Mouse (Mus musculus) heart, postnatal 10 days (tissue): ENCODE data around the gene Icmt. TPM values are rescaled to one million over a fixed set of nuclear protein-coding genes. Genes with fewer than 3 reads are reported as not detected.
A peak's percentile ranks its signal among the peaks of the same experiment; 100 is the strongest.

Experiments used
- DNase-seq, 2 experiments: peaks; one replicate each; pipeline ENCODE4 v3.0.0; 2021
- intact Hi-C: fragments of 180-260 bp; cut with DNase I; formaldehyde crosslinking; loops from one replicate; pipeline ENCODE4 v1.15.1; 2025
- total RNA-seq, 2 experiments: library from RNA; stranded (reverse); gene quantifications; 2 replicates each; pipeline ENCODE4 v1.2.3; 2021

Icmt gene
- total RNA-seq, 2 experiments from 2014 or later, result 27.3 to 33.4 TPM

DNA sequence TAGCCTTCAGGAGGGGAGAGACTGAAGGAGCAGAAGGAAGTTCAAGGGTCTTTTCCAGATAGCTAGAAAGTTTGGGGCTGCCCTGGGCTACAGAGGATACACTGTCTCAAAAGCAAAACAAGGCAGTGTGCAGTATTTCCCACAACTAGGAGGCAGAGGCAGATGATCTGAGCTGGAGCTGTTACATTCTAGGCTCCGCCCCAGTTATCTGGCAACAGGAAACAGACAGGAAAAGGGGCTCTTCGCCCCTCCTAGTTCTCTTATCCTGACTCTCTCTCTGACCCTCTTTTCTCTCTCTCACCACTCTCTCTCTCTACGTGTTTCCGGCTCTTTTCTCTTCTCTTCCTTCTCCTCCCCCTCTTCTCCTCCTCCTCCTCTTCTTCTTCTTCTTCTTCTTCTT lies 1.1 kb upstream of the Icmt start:
- no peak for DNase-seq
- intact Hi-C loops, result no loop called here

GRCm38 (mm10) chr4:152296371-152296770 lies 656 bp upstream of the Icmt start:
- intact Hi-C loops, result no loop called here

DNA sequence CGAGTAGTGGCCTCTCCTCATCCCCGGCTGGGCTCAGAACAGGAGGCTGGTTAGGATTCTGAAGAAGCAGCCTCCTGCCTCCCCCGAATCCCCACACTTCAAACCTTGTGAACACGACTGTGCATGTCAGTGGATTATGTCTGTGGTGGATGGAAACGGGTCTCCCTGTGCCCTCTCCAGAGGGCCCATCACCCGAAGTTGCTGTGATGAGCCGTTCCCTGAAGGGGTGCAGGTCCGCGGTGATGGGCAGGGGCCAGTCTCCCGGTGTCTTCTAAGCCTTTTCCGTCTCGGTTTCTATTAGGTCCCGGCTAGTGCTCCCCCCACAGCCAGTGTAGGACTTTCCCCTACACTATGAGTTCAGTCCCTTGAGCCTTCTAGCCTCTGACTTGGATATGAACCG lies 1.8 kb downstream of the Icmt start:
- intact Hi-C loops, result no loop called here
- no peak for DNase-seq

More at GRCm38 (mm10) chr4:152296371-152296770, 656 bp upstream of the Icmt start:
- DNase-seq, result no peak

- intact Hi-C loops, result loop anchor here (2.0 kb wide), 1 partner anchor 14 kb away; no protein-coding TSS in a partner anchor
- DNase-seq, result no peak
These were observed 3.3 kb downstream of the Icmt start for GRCm38 (mm10) chr4:152300375-152300774.

GRCm38 (mm10) chr4:152302012-152302411 lies 5.0 kb downstream of the Icmt start:
- intact Hi-C loops, result no loop called here
- DNase-seq, result no peak

DNA sequence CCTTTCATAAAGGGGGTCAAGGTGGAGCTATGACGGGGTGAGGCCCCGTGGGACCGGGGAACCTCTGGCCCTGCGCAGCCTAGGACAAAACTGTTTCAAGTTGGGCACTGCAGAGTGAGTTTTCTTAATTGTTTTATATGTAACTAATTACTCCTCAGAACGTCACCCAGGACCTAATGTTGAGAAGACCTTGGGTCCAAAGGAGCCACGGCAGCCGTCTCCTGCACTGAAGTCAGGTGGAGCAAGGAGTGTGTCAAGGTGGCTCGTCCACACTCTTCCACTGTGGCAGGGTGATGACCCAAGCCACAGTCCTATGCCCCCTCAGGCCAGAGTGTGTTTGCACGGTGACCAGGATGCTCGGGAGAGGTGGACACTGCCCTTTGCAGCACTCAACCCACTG lies 6.1 kb downstream of the Icmt start:
- intact Hi-C loops, result no loop called here
- DNase-seq, result no peak

- intact Hi-C loops, result no loop called here
These were observed 7.7 kb downstream of the Icmt start for GRCm38 (mm10) chr4:152304685-152305084.

GRCm38 (mm10) chr4:152305991-152306390 lies 9.0 kb downstream of the Icmt start:
- intact Hi-C loops, result no loop called here

More at GRCm38 (mm10) chr4:152304685-152305084, 7.7 kb downstream of the Icmt start:
- no peak for DNase-seq

DNA sequence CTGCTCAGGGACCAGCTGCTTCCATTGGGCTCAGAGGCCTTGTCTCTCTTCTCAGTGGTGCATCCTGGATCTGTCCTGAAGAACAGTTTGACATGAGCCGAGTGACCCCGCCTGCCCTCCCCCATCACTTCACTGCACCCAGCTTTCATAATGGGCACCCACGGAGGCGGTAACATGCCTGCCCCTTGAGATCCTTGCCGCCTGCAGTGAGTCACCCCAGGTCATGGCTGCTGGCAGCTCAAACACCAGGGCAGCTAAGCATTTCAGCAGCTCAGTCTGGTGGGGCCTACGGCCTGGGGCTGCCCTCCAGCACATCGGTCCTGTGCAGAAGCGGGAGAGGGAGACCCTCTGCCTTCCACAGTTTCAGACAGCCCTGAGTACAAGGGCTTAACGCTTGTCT lies 10.5 kb downstream of the Icmt start:
- intact Hi-C loops, result no loop called here
- no peak for DNase-seq

More at GRCm38 (mm10) chr4:152305991-152306390, 9.0 kb downstream of the Icmt start:
- no peak for DNase-seq

DNA sequence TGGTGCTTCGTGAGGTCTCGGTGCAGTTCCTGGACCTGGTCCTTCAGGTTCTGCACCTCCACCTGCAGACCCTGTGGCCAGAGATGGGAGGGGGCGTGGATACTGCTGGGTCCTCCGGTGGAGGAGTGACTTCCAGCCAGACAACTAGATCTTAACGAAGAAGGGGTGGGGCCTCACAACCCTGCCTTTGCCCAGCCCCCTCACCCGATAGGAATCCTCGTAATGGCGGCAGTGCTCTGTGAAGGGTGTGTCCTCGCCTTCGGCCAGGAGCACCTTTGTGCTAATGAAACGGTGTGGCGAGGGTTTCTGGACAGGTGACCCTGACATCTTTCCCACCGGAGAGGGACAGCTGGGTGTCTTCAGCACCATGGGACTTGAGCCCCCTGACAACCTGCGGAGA lies 15.2 kb downstream of the Icmt start:
- DNase-seq, result no peak
- intact Hi-C loops, result no loop called here

DNA sequence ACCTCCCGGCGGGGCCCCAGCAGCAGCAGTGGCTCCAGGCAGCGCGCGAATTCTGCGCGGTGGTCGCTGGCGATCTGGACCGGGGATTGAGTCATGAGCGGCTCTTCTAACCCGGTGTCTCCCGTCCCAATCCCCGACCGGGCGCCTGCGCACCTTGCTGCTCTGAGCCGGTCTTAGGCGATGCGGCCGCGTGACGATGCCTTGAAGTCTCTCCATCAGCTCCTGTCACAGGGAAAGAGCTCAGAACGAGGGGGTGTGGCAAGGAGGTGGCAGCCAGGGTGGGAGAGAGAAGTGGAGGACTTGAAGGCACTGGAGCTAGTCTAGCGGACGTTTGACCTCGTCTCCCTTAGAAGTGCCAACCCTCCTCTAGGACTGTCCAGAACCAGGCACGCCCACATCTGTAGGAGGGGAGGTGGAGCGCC lies 16.2 kb downstream of the Icmt start:
- intact Hi-C loops, result no loop called here
- DNase-seq, result no peak

DNA sequence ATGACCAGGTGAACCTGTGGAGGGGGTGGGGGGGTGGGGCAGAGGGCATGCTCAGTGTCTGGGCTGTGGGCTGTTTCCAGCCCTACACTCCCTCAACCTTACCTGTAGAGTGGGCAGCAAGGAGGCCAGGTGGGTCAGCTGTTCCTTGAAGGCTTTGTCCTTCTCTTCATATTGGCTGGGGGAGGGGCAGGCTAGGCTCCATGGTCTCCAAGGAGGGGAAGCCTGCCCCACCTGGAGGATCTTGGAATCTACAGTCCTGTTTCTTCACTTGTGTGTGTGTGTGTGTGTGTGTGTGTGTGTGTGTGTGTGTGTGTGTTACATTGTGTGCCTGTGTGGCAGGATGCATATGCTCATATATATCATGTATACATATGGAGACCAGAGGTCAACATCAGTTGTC lies 16.9 kb downstream of the Icmt start:
- intact Hi-C loops, result loop anchor here (2.0 kb wide), 1 partner anchor 13 kb away; no protein-coding TSS in a partner anchor
- peak in 1 of 2 experiments; percentile 46 for DNase-seq

DNA sequence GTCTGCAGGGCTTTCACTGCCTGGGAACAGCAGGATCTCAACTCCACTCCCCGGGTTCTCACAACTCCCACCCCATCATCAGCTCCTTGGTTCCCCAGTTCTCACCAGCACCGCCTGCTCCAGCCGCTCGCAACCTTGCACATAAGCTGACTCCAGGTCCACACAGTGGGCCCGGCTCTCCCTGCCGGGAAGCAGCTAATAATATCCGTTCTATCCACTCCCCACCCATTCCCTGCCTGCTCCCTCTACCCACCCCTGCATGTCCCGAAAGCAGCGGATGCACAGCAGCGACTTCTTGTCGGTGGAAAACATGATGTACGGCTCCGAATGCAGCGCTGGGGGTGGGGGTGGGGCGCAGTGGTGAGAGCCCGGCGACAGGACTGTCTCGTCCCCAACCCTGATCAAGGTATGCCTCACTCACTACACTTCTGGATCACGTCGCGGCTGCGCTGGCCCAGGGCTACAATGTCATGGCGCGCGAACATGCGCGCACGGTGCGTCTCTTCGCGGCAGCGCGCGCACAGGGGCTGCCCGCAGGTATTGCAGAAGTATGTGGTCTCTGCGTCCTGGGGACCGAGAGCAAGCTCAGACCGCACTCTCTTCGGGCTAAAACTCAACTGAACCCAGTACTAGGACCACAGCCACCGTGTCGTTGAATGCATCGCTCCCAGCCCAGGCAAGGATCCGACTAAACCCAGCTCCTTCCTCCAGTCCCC lies 18.6 kb downstream of the Icmt start:
- DNase-seq, result peak; percentile 36 to 42
- intact Hi-C loops, result loop anchor here (2.0 kb wide), 1 partner anchor 15 kb away; no protein-coding TSS in a partner anchor

DNA sequence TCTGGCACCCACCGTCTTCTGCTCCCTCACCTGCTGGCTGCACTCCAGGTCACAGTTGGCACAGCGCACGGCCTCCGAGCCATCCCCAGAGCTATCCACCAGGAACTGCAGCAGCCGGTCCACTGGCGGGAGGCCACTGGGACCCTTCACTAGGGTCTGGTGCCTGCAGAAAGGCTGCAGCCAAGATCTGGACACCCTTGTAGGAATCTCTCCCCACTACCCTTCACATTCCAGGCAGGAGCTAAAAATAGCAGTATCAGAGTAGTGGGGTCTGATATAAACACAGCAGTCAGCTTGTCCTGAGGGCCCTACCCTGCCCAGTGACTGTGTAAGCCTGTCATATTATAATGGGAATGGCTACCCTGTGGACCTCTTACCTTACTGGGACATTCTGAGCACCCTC lies 20.6 kb downstream of the Icmt start:
- intact Hi-C loops, result no loop called here
- peak; percentile 69 to 78 for DNase-seq

- intact Hi-C loops, result no loop called here
- DNase-seq, result peak; percentile 80 to 84
These were observed 21.6 kb downstream of the Icmt start, which contains the start of gene Rnf207 for GRCm38 (mm10) chr4:152318517-152319234. Gene Rnf207 (minus strand): TSS chr4:152318993.

DNA sequence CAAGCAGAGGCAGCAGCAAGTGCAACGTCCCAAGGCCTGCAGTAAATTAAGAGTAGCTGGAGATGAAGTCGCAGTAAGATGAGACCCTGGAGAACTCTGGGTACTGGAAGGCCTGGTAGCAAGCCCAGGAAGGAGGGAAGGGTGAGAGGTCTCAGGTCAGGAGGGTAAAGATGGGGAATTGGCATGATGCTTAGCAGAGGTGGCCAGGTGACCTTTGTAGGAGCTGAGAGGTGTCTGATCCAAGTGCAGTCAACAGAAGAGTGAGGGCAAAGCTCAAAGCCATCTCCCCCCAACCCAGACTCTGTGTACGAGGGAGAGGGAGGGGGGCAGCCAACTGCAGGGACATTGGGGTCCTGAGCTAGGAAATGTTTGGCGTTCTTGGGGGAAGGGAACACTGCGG lies 24.4 kb downstream of the Icmt start:
- intact Hi-C loops, result no loop called here
- no peak for DNase-seq

GRCm38 (mm10) chr4:152324641-152325562 lies 27.9 kb downstream of the Icmt start:
- no peak for DNase-seq
- intact Hi-C loops, result no loop called here

DNA sequence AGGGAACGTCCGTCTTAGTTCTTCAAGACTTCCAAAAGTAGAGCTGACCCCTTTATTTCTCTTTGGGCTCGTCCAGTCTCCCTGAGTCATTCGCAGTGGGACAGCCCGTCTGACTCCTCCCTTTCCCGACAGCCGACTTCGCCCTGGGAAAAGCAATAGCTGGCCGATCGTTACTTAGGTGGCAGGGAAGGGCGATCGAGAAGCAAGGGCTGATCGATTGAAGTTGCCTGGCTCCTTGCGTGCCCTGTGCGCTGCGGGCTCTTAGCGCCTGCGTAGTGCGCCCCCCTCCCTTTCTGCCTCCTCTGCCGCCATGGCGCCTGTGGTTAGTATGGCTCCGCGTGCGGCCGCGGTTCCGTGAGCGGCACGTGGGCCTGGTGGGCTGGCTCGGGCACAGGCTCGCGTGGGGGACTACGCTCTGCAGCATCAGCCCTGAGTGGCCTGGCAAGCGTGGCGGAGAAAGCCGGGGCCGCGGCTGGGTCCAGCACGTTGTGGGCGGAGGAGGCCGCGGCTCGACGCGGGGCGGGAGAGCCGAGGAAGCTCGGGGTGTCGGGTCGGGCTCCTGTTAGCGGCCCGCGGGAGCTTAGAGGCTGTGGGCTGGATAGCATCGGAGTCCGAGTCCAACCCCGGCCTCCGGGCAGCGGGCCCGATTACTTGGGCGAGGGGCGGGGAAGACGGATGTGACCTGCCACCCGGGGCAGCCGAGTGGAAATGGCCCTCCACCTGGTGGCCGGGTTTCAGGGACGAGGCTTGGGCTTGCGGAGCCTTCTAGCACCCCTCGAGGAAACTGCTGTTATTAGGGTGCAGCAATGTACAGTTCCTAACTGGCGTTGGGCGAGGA lies 28.8 kb downstream of the Icmt start, which contains the start of gene Rpl22:
Rpl22 (plus strand) TSS at position 169 of the 838 bp plus-strand sequence.
- DNase-seq, result peak; percentile 94 to 96
- intact Hi-C loops, result no loop called here

GRCm38 (mm10) chr4:152326543-152326942 lies 29.5 kb downstream of the Icmt start:
- intact Hi-C loops, result no loop called here
- DNase-seq, result no peak

GRCm38 (mm10) chr4:152328691-152329090 lies 31.7 kb downstream of the Icmt start:
- peak in 1 of 2 experiments; percentile 54 for DNase-seq

More at GRCm38 (mm10) chr4:152328691-152329090, 31.7 kb downstream of the Icmt start:
- intact Hi-C loops, result no loop called here
